Mouse (Mus musculus) liver, adult 2 months (tissue): ENCODE measurements around the gene 9130213A22Rik.

Experiments
- CTCF ChIP-seq: fragments of 200-500 bp; IDR thresholded peaks from 2 replicates; pipeline ENCODE4 v1.5.1; 2011; ENCODE audit warnings: low read depth, low read length, control low read depth
- POLR2A ChIP-seq: fragments of 200-500 bp; IDR thresholded peaks from 2 replicates; pipeline ENCODE4 v1.6.1; 2011; ENCODE audit warnings: low read length, control low read depth; ENCODE audit not compliant: insufficient read depth; ENCODE audit errors: extremely low read depth

- TF ChIP-seq CTCF = no peak
- TF ChIP-seq POLR2A = no peak
These were observed 32.0 kb downstream of the 9130213A22Rik start for GRCm38 (mm10) chr11:69090367-69090766.
